Mouse (Mus musculus): ENCODE measurements around the gene Baz1b. TPM values are rescaled to one million over a fixed set of nuclear protein-coding genes. Genes with fewer than 3 reads are reported as not detected.

Baz1b gene
- total RNA-seq, 1 experiment = 70.1 TPM

GRCm38 (mm10) chr5:135274663-135275396 is 87.8 kb downstream of the Baz1b start:
- Histone ChIP-seq H3K9ac (ENCODE audit: insufficient read depth, low read depth, low read length, poor library complexity, severe bottlenecking) (no peak overlapping the region), H3K4me1 (ENCODE audit: control insufficient read depth in 2 of 2, insufficient read depth in 2 of 2, low read length in 2 of 2, poor library complexity in 1 of 2) (peaks cover 2 to 7% of the 10 kb centered on the region in 2 experiments; a peak in 2 of 4 replicates), H3K36me3 (ENCODE audit: control insufficient read depth, insufficient read depth, low read length, poor library complexity, severe bottlenecking) (no peaks in the 10 kb centered on the region), H3K27ac (ENCODE audit: insufficient read depth, low read depth, low read length, poor library complexity, severe bottlenecking) (no peak overlapping the region), H3K9me3 (ENCODE audit: control insufficient read depth, insufficient read depth, low read depth, low read length) (no peaks in the 10 kb centered on the region), H3K4me3 (ENCODE audit: insufficient read depth in 1 of 2, low read depth in 1 of 2, low read length in 2 of 2, poor library complexity in 1 of 2, severe bottlenecking in 1 of 2) (no peak overlapping the region)
- TF ChIP-seq CHD2 (IDR thresholded peaks at IDR 0.05; ENCODE audit: low read depth, low read length) (no peak), ZNF384 (IDR thresholded peaks at IDR 0.05; ENCODE audit: low read depth, low read length) (no peak)
- in situ Hi-C loops (cut with MboI; ENCODE audit: low sequenced_read_pairs in 2 of 2, unreplicated experiment in 2 of 2) = no loop called here
- DNase-seq (ENCODE audit: low read depth, low spot score) = no peak

- Histone ChIP-seq H3K9ac (ENCODE audit: insufficient read depth, low read depth, low read length, poor library complexity, severe bottlenecking) (peak overlapping the region; percentile 68), H3K4me1 (ENCODE audit: control insufficient read depth in 2 of 2, insufficient read depth in 2 of 2, low read length in 2 of 2, poor library complexity in 1 of 2) (peaks cover 0 to 5% of the 10 kb centered on the region in 2 experiments; a peak in 2 of 4 replicates), H3K9me3 (ENCODE audit: control insufficient read depth, insufficient read depth, low read depth, low read length) (no peaks in the 10 kb centered on the region), H3K36me3 (ENCODE audit: control insufficient read depth, insufficient read depth, low read length, poor library complexity, severe bottlenecking) (no peaks in the 10 kb centered on the region), H3K27ac (ENCODE audit: insufficient read depth, low read depth, low read length, poor library complexity, severe bottlenecking) (no peak overlapping the region), H3K4me3 (ENCODE audit: insufficient read depth in 1 of 2, low read depth in 1 of 2, low read length in 2 of 2, poor library complexity in 1 of 2, severe bottlenecking in 1 of 2) (peak overlapping the region; percentile 47 to 67)
- DNase-seq (ENCODE audit: low read depth, low spot score) = no peak
- in situ Hi-C loops (cut with MboI; ENCODE audit: low sequenced_read_pairs in 2 of 2, unreplicated experiment in 2 of 2) = no loop called here
- no peak for TF ChIP-seq CHD2 (IDR thresholded peaks at IDR 0.05; ENCODE audit: low read depth, low read length)
- 0 out of 2 replicates have a peak, but pooled peaks have one; percentile 27 for TF ChIP-seq MAFK (IDR thresholded peaks at IDR 0.05; ENCODE audit: insufficient read depth, low read depth, low read length)
Observed at GRCm38 (mm10) chr5:135276597-135276996, 89.5 kb downstream of the Baz1b start.

GRCm38 (mm10) chr5:135280226-135280625 is 93.2 kb downstream of the Baz1b start:
- Histone ChIP-seq H3K4me3 (ENCODE audit: insufficient read depth in 1 of 2, low read depth in 1 of 2, low read length in 2 of 2, poor library complexity in 1 of 2, severe bottlenecking in 1 of 2) (no peak overlapping the region), H3K36me3 (ENCODE audit: control insufficient read depth, insufficient read depth, low read length, poor library complexity, severe bottlenecking) (no peaks in the 10 kb centered on the region), H3K27ac (ENCODE audit: insufficient read depth, low read depth, low read length, poor library complexity, severe bottlenecking) (no peak overlapping the region), H3K9ac (ENCODE audit: insufficient read depth, low read depth, low read length, poor library complexity, severe bottlenecking) (no peak overlapping the region), H3K4me1 (ENCODE audit: control insufficient read depth in 2 of 2, insufficient read depth in 2 of 2, low read length in 2 of 2, poor library complexity in 1 of 2) (peaks cover 0 to 4% of the 10 kb centered on the region in 2 experiments; a peak in 2 of 4 replicates), H3K9me3 (ENCODE audit: control insufficient read depth, insufficient read depth, low read depth, low read length) (no peaks in the 10 kb centered on the region)
- DNase-seq (ENCODE audit: low read depth, low spot score) = no peak
- TF ChIP-seq CHD2 (IDR thresholded peaks at IDR 0.05; ENCODE audit: low read depth, low read length) = no peak
- no peak for TF ChIP-seq ZC3H11A (IDR thresholded peaks at IDR 0.05; ENCODE audit: borderline replicate concordance, low read depth, low read length)
- no peak for TF ChIP-seq ZNF384 (IDR thresholded peaks at IDR 0.05; ENCODE audit: low read depth, low read length)
- no peak for TF ChIP-seq MAFK (IDR thresholded peaks at IDR 0.05; ENCODE audit: insufficient read depth, low read depth, low read length)
- TF ChIP-seq HCFC1 (IDR thresholded peaks at IDR 0.05; ENCODE audit: borderline replicate concordance, insufficient read depth, low read length) = no peak
- in situ Hi-C loops (cut with MboI; ENCODE audit: low sequenced_read_pairs in 2 of 2, unreplicated experiment in 2 of 2) = no loop called here

GRCm38 (mm10) chr5:135285211-135285610 is 98.1 kb downstream of the Baz1b start:
- Histone ChIP-seq H3K4me3 (ENCODE audit: insufficient read depth in 1 of 2, low read depth in 1 of 2, low read length in 2 of 2, poor library complexity in 1 of 2, severe bottlenecking in 1 of 2) (no peak overlapping the region), H3K27ac (ENCODE audit: insufficient read depth, low read depth, low read length, poor library complexity, severe bottlenecking) (no peak overlapping the region), H3K4me1 (ENCODE audit: control insufficient read depth in 2 of 2, insufficient read depth in 2 of 2, low read length in 2 of 2, poor library complexity in 1 of 2) (peaks cover 0 to 4% of the 10 kb centered on the region in 2 experiments; a peak in 2 of 4 replicates), H3K9me3 (ENCODE audit: control insufficient read depth, insufficient read depth, low read depth, low read length) (no peaks in the 10 kb centered on the region), H3K36me3 (ENCODE audit: control insufficient read depth, insufficient read depth, low read length, poor library complexity, severe bottlenecking) (no peaks in the 10 kb centered on the region), H3K9ac (ENCODE audit: insufficient read depth, low read depth, low read length, poor library complexity, severe bottlenecking) (no peak overlapping the region)
- in situ Hi-C loops (cut with MboI; ENCODE audit: low sequenced_read_pairs in 2 of 2, unreplicated experiment in 2 of 2) = loop anchor here in 1 of 2 experiments (5.0 kb wide), 1 partner anchor 48 kb away; no protein-coding TSS in a partner anchor
- TF ChIP-seq HCFC1 (IDR thresholded peaks at IDR 0.05; ENCODE audit: borderline replicate concordance, insufficient read depth, low read length) = no peak
- TF ChIP-seq ZNF384 (IDR thresholded peaks at IDR 0.05; ENCODE audit: low read depth, low read length) = no peak
- TF ChIP-seq CHD2 (IDR thresholded peaks at IDR 0.05; ENCODE audit: low read depth, low read length) = no peak
- no peak for TF ChIP-seq ZC3H11A (IDR thresholded peaks at IDR 0.05; ENCODE audit: borderline replicate concordance, low read depth, low read length)
- TF ChIP-seq MAFK (IDR thresholded peaks at IDR 0.05; ENCODE audit: insufficient read depth, low read depth, low read length) = no peak
- DNase-seq (ENCODE audit: low read depth, low spot score) = no peak

Measured in ES-E14 (cell line).